Mouse (Mus musculus): ENCODE measurements around the gene Fpgs. TPM values are rescaled to one million over a fixed set of nuclear protein-coding genes. Genes with fewer than 3 reads are reported as not detected.

The Fpgs gene
- total and polyA plus RNA-seq, 2 experiments from 2014 or later: 22.0 to 31.5 TPM

GRCm38 (mm10) chr2:32742173-32742531 lies 38.2 kb upstream of the Fpgs start:
- Histone ChIP-seq H3K9me3 (ENCODE audit: low read length) (no peaks in the 10 kb centered on the region), H3K36me3 (ENCODE audit: insufficient read depth) (peaks cover 31% of the 10 kb centered on the region), H3K9ac (peak overlapping the region; percentile 92), H3K4me1 (ENCODE audit: insufficient read depth) (peaks cover 8% of the 10 kb centered on the region; the same call in 1 of the 2 replicates), H3K4me2 (ENCODE audit: low read depth) (peak overlapping the region; percentile 72), H3K4me3 (ENCODE audit: low read depth, low read length) (peak overlapping the region; percentile 89), H3K27ac (ENCODE audit: low read depth, low read length) (peak overlapping the region; percentile 86), H3K27me3 (ENCODE audit: insufficient read depth, low read length) (no peaks in the 10 kb centered on the region)
- TF ChIP-seq CTCF (IDR thresholded peaks at IDR 0.05; ENCODE audit: low read depth): 0 out of 2 replicates have a peak, but pooled peaks have one; percentile 1
- ATAC-seq (peak; percentile 97), DNase-seq (peak; percentile 95)
- WGBS: 8% methylated on average over 18 of the region's 18 CpGs

- peak overlapping the region; percentile 92 for H3K9ac ChIP-seq
- H3K4me3 ChIP-seq (ENCODE audit: low read depth, low read length): peak overlapping the region; percentile 89
- peak overlapping the region; percentile 72 for H3K4me2 ChIP-seq (ENCODE audit: low read depth)
- 11% methylated on average over 57 of the region's 58 CpGs for WGBS
- H3K4me1 ChIP-seq (ENCODE audit: insufficient read depth): peaks cover 8% of the 10 kb centered on the region; the same call in 1 of the 2 replicates
- peak overlapping the region; percentile 86 for H3K27ac ChIP-seq (ENCODE audit: low read depth, low read length)
- peak; percentile 52 for ATAC-seq
- no peaks in the 10 kb centered on the region for H3K9me3 ChIP-seq (ENCODE audit: low read length)
- DNase-seq: peak; percentile 82
- no peak for TF ChIP-seq CTCF (IDR thresholded peaks at IDR 0.05; ENCODE audit: low read depth)
- H3K36me3 ChIP-seq (ENCODE audit: insufficient read depth): peaks cover 25% of the 10 kb centered on the region
- H3K27me3 ChIP-seq (ENCODE audit: insufficient read depth, low read length): no peaks in the 10 kb centered on the region
Observed at GRCm38 (mm10) chr2:32741273-32742172, 37.6 kb upstream of the Fpgs start.

GRCm38 (mm10) chr2:32740916-32741272 lies 36.9 kb upstream of the Fpgs start, which contains the start of gene 6330409D20Rik:
TSS of gene 6330409D20Rik (minus strand) at chr2:32741016.
- Histone ChIP-seq H3K36me3 (ENCODE audit: insufficient read depth) (peaks cover 18% of the 10 kb centered on the region), H3K4me1 (ENCODE audit: insufficient read depth) (peaks cover 8% of the 10 kb centered on the region; the same call in 1 of the 2 replicates), H3K27me3 (ENCODE audit: insufficient read depth, low read length) (no peaks in the 10 kb centered on the region), H3K4me3 (ENCODE audit: low read depth, low read length) (peak within 1 kb of the TSS; percentile 89), H3K9ac (peak within 1 kb of the TSS; percentile 92), H3K4me2 (ENCODE audit: low read depth) (peak within 1 kb of the TSS; percentile 72), H3K27ac (ENCODE audit: low read depth, low read length) (peak within 1 kb of the TSS; percentile 86), H3K9me3 (ENCODE audit: low read length) (no peaks in the 10 kb centered on the region)
- WGBS: 9% methylated on average over 11 of the region's 11 CpGs
- TF ChIP-seq CTCF (IDR thresholded peaks at IDR 0.05; ENCODE audit: low read depth): no peak
- ATAC-seq (no peak), DNase-seq (no peak)

GRCm38 (mm10) chr2:32739311-32739710 lies 35.4 kb upstream of the Fpgs start:
- WGBS: 64% methylated on average over 4 of the region's 4 CpGs
- DNase-seq: no peak
- TF ChIP-seq CTCF (IDR thresholded peaks at IDR 0.05; ENCODE audit: low read depth): no peak

GRCm38 (mm10) chr2:32737008-32737407 lies 33.1 kb upstream of the Fpgs start:
- ATAC-seq: no peak

More at GRCm38 (mm10) chr2:32739311-32739710, 35.4 kb upstream of the Fpgs start:
- no peaks in the 10 kb centered on the region for H3K27me3 ChIP-seq (ENCODE audit: insufficient read depth, low read length)
- ATAC-seq: no peak
- peaks cover 2% of the 10 kb centered on the region; the same call in 1 of the 2 replicates for H3K36me3 ChIP-seq (ENCODE audit: insufficient read depth)
- H3K27ac ChIP-seq (ENCODE audit: low read depth, low read length): no peak overlapping the region
- no peaks in the 10 kb centered on the region for H3K9me3 ChIP-seq (ENCODE audit: low read length)
- no peak overlapping the region for H3K4me3 ChIP-seq (ENCODE audit: low read depth, low read length)
- H3K4me1 ChIP-seq (ENCODE audit: insufficient read depth): peaks cover 8% of the 10 kb centered on the region; the same call in 1 of the 2 replicates
- no peak overlapping the region for H3K4me2 ChIP-seq (ENCODE audit: low read depth)
- no peak overlapping the region for H3K9ac ChIP-seq

GRCm38 (mm10) chr2:32736306-32736829 lies 32.4 kb upstream of the Fpgs start:
- H3K27ac ChIP-seq (ENCODE audit: low read depth, low read length): no peak overlapping the region
- no peak overlapping the region for H3K4me3 ChIP-seq (ENCODE audit: low read depth, low read length)
- H3K4me1 ChIP-seq (ENCODE audit: insufficient read depth): peaks cover 8% of the 10 kb centered on the region; the same call in 1 of the 2 replicates
- ATAC-seq: no peak
- WGBS: 42% methylated on average over 3 of the region's 3 CpGs
- no peaks in the 10 kb centered on the region for H3K27me3 ChIP-seq (ENCODE audit: insufficient read depth, low read length)
- no peaks in the 10 kb centered on the region for H3K9me3 ChIP-seq (ENCODE audit: low read length)
- H3K4me2 ChIP-seq (ENCODE audit: low read depth): no peak overlapping the region
- no peak overlapping the region for H3K9ac ChIP-seq
- no peaks in the 10 kb centered on the region for H3K36me3 ChIP-seq (ENCODE audit: insufficient read depth)
- no peak for TF ChIP-seq CTCF (IDR thresholded peaks at IDR 0.05; ENCODE audit: low read depth)
- DNase-seq: no peak

More at GRCm38 (mm10) chr2:32737008-32737407, 33.1 kb upstream of the Fpgs start:
- peaks cover 8% of the 10 kb centered on the region; the same call in 1 of the 2 replicates for H3K4me1 ChIP-seq (ENCODE audit: insufficient read depth)
- no peak for DNase-seq
- no peaks in the 10 kb centered on the region for H3K27me3 ChIP-seq (ENCODE audit: insufficient read depth, low read length)
- WGBS: 54% methylated on average over 6 of the region's 6 CpGs
- H3K4me3 ChIP-seq (ENCODE audit: low read depth, low read length): no peak overlapping the region
- H3K36me3 ChIP-seq (ENCODE audit: insufficient read depth): no peaks in the 10 kb centered on the region
- H3K4me2 ChIP-seq (ENCODE audit: low read depth): no peak overlapping the region
- H3K9me3 ChIP-seq (ENCODE audit: low read length): no peaks in the 10 kb centered on the region
- H3K27ac ChIP-seq (ENCODE audit: low read depth, low read length): no peak overlapping the region
- H3K9ac ChIP-seq: no peak overlapping the region
- 0 out of 2 replicates have a peak, but pooled peaks have one; percentile 3 for TF ChIP-seq CTCF (IDR thresholded peaks at IDR 0.05; ENCODE audit: low read depth)

GRCm38 (mm10) chr2:32734933-32735332 lies 31.0 kb upstream of the Fpgs start:
- Histone ChIP-seq H3K27ac (ENCODE audit: low read depth, low read length) (no peak overlapping the region), H3K4me1 (ENCODE audit: insufficient read depth) (peaks cover 3% of the 10 kb centered on the region; the same call in 1 of the 2 replicates), H3K4me3 (ENCODE audit: low read depth, low read length) (no peak overlapping the region), H3K4me2 (ENCODE audit: low read depth) (no peak overlapping the region), H3K9me3 (ENCODE audit: low read length) (no peaks in the 10 kb centered on the region), H3K9ac (no peak overlapping the region), H3K27me3 (ENCODE audit: insufficient read depth, low read length) (no peaks in the 10 kb centered on the region), H3K36me3 (ENCODE audit: insufficient read depth) (no peaks in the 10 kb centered on the region)
- ATAC-seq (no peak), DNase-seq (no peak)
- WGBS: 68% methylated on average over 4 of the region's 4 CpGs
- no peak for TF ChIP-seq CTCF (IDR thresholded peaks at IDR 0.05; ENCODE audit: low read depth)

All from forebrain, postnatal 0 days (tissue).